Mouse (Mus musculus) liver, postnatal 0 days (tissue): ENCODE measurements around the gene Ppp1r12b.

ENCODE experiments used
- CTCF ChIP-seq: sonication (generic); IDR thresholded peaks from 2 replicates; pipeline ENCODE4 v1.5.1; 2016; ENCODE audit warnings: antibody characterized with exemption, low read depth
- EP300 ChIP-seq: IDR thresholded peaks from 2 replicates; pipeline ENCODE4 v1.6.1; 2016; ENCODE audit warnings: antibody characterized with exemption, low read depth, mild to moderate bottlenecking

GRCm38 (mm10) chr1:134775631-134776030, 180.1 kb downstream of the Ppp1r12b start:
- TF ChIP-seq CTCF (no peak), EP300 (no peak)
